Mouse (Mus musculus): ENCODE measurements around the gene Atg5. TPM values are rescaled to one million over a fixed set of nuclear protein-coding genes. Genes with fewer than 3 reads are reported as not detected.

Gene Atg5
- polyA plus RNA-seq, 1 experiment from 2014 or later = 16.8 TPM

DNA sequence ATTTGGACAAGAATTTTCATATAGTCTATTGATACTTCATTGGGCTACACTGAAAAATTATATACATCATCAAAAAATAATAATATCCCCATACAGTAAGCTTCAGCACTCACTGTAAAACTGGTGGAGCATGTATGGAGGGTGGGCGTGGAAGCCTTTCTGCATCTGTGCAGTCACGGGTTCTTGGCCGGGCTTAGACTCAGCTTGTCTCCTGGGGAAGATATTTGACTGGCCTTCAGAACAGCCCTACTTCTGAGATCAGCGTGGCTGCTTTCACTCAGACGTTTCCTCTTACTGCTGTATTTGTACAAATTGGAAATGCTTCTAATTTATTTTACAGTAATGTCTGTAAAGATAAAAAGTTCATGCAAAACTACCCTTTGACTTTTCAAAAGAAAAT, 71.2 kb downstream of the Atg5 start:
- Histone ChIP-seq H3K27me3 (ENCODE audit: control insufficient read depth, insufficient read depth, low read depth, low read length) (no peaks in the 10 kb centered on the region), H3K4me3 (ENCODE audit: low read depth, low read length) (no peak overlapping the region), H3K9ac (ENCODE audit: low read depth, low read length) (no peak overlapping the region), H3K4me2 (ENCODE audit: low read depth, low read length) (no peak overlapping the region), H3K27ac (ENCODE audit: low read length) (no peak overlapping the region), H3K36me3 (ENCODE audit: control insufficient read depth, insufficient read depth) (no peaks in the 10 kb centered on the region; the same call in 1 of the 2 replicates), H3K9me3 (replicated peaks; ENCODE audit: control insufficient read depth, low read length) (no peaks in the 10 kb centered on the region), H3K4me1 (ENCODE audit: control insufficient read depth, low read depth, low read length) (peaks cover 15% of the 10 kb centered on the region)
- no peak for ATAC-seq (ENCODE audit: low read depth)
- WGBS (ENCODE audit: insufficient replicate concordance) = 52% methylated on average over 5 of the region's 5 CpGs

DNA sequence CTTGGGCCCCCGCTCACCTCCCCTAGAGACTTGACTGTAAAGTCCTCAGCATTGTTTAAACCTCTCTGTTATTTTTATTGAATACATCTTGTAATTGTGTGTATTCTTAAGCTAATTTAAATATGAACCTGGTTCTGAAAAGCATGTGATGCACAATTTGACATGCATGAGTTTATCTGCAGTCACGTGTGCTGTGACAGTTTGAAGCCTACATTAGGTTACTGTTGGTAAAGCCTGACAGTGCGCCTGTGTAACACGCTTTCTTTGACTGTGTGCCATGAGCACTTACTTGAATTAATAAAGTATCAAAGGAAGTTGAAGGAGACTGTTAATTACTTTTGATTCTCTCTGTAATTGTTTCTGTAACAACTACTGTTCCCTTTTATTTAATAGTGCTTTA, 72.8 kb downstream of the Atg5 start:
- no peak overlapping the region for H3K4me3 ChIP-seq (ENCODE audit: low read depth, low read length)
- peaks cover 15% of the 10 kb centered on the region for H3K4me1 ChIP-seq (ENCODE audit: control insufficient read depth, low read depth, low read length)
- no peaks in the 10 kb centered on the region; the same call in 1 of the 2 replicates for H3K36me3 ChIP-seq (ENCODE audit: control insufficient read depth, insufficient read depth)
- no peaks in the 10 kb centered on the region for H3K9me3 ChIP-seq (replicated peaks; ENCODE audit: control insufficient read depth, low read length)
- no peaks in the 10 kb centered on the region for H3K27me3 ChIP-seq (ENCODE audit: control insufficient read depth, insufficient read depth, low read depth, low read length)
- WGBS (ENCODE audit: insufficient replicate concordance) = 80% methylated on average over 4 of the region's 4 CpGs
- no peak overlapping the region for H3K9ac ChIP-seq (ENCODE audit: low read depth, low read length)
- H3K4me2 ChIP-seq (ENCODE audit: low read depth, low read length) = no peak overlapping the region
- no peak overlapping the region for H3K27ac ChIP-seq (ENCODE audit: low read length)
- ATAC-seq (ENCODE audit: low read depth) = no peak

DNA sequence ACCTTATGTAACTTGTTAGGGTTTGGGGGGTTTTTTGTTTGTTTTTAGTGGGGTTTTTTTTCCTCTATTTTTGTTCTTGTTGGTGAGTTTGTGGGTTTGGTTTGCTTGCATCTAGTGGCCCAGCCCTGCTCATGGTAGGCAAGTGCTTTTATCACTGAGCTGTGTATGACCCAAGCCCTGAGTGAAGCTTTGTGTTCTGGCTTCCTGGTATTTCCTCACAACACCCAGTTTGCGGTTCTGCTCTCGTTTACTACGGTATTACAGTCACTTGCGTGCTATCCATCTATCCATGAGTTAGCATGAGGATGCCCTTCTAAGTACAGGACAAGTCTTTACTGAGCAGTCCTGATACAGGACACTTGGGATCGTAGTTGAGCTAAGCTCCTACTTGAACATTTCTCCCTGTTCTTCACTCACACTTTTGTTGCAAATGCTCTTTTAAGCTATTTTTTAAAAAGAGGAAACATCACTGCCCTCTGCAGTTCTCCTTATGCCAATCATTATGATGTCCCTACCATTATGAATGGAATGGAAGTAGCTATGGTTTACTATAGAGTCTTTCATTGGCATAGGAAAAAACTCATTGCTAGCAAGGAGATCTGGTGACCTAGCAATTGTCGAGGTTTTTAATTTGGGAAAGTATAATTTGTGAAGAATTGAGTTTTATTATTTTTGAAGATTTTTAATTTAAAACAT, 73.8 kb downstream of the Atg5 start:
- no peak for ATAC-seq (ENCODE audit: low read depth)
- no peak overlapping the region for H3K4me3 ChIP-seq (ENCODE audit: low read depth, low read length)
- no peak overlapping the region for H3K4me2 ChIP-seq (ENCODE audit: low read depth, low read length)
- WGBS (ENCODE audit: insufficient replicate concordance) = 44% methylated on average over 6 of the region's 6 CpGs
- no peaks in the 10 kb centered on the region for H3K27me3 ChIP-seq (ENCODE audit: control insufficient read depth, insufficient read depth, low read depth, low read length)
- H3K9me3 ChIP-seq (replicated peaks; ENCODE audit: control insufficient read depth, low read length) = no peaks in the 10 kb centered on the region
- no peak overlapping the region for H3K9ac ChIP-seq (ENCODE audit: low read depth, low read length)
- H3K4me1 ChIP-seq (ENCODE audit: control insufficient read depth, low read depth, low read length) = peaks cover 6% of the 10 kb centered on the region
- H3K27ac ChIP-seq (ENCODE audit: low read length) = no peak overlapping the region
- no peaks in the 10 kb centered on the region for H3K36me3 ChIP-seq (ENCODE audit: control insufficient read depth, insufficient read depth)

DNA sequence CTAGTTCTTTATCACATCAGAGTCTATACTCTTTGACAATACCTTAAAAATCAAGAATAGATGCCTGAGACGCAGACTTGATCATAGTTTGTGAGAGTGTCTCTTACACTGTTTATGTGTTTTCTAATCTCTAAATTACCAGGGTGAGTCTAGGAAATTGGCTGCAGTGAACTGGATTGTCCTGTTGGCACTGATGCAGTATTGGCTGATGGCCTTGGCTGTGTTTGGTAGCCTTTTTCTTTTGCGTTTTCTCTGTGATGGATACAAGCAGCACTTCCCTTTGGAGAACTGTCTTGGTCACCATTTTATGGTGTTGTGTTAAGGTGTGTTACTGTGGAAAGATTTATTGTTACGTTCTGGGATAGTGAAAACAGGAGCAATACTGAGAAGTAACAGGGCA, 75.2 kb downstream of the Atg5 start:
- no peak for ATAC-seq (ENCODE audit: low read depth)
- WGBS (ENCODE audit: insufficient replicate concordance) = 90% methylated on average over 3 of the region's 3 CpGs
- no peak overlapping the region for H3K27ac ChIP-seq (ENCODE audit: low read length)

DNA sequence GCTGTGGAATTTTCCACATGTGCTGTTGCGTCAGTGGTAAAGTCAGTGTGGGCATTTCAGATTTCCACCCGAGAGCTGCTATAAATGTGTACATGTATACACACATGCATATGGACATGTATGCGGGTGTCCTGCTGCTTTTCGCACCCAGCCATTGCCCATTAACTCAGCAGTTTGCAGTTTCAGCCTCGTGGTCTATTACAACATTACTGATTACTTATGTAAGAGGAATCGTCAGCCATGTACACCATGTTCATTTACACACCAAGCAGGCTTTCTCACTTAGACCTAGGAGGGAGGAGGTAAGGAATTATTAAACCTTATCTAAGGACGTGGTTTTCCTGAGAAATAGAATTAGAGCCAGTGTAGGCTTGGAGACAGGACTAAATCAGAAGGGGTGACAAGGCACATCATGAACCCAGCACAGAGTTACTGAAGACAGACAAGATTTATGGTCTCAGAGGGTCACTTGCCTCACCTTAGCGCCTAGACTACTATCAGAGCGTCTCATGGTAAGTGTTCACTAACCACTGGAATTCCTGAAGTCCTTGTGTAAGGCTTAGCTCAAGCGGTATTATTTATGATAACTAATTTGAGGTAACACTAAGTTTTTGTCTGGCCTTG, 79.5 kb downstream of the Atg5 start:
- Histone ChIP-seq H3K27me3 (ENCODE audit: control insufficient read depth, insufficient read depth, low read depth, low read length) (no peaks in the 10 kb centered on the region), H3K4me1 (ENCODE audit: control insufficient read depth, low read depth, low read length) (no peaks in the 10 kb centered on the region), H3K4me3 (ENCODE audit: low read depth, low read length) (no peak overlapping the region), H3K27ac (ENCODE audit: low read length) (no peak overlapping the region), H3K9me3 (replicated peaks; ENCODE audit: control insufficient read depth, low read length) (no peaks in the 10 kb centered on the region), H3K9ac (ENCODE audit: low read depth, low read length) (no peak overlapping the region), H3K4me2 (ENCODE audit: low read depth, low read length) (no peak overlapping the region), H3K36me3 (ENCODE audit: control insufficient read depth, insufficient read depth) (no peaks in the 10 kb centered on the region; the same call in 1 of the 2 replicates)
- ATAC-seq (ENCODE audit: low read depth) = no peak
- 74% methylated on average over 10 of the region's 10 CpGs for WGBS (ENCODE audit: insufficient replicate concordance)

More for the DNA sequence above, 75.2 kb downstream of the Atg5 start:
- Histone ChIP-seq H3K4me2 (ENCODE audit: low read depth, low read length) (no peak overlapping the region), H3K4me1 (ENCODE audit: control insufficient read depth, low read depth, low read length) (no peaks in the 10 kb centered on the region; the same call in 1 of the 2 replicates), H3K36me3 (ENCODE audit: control insufficient read depth, insufficient read depth) (no peaks in the 10 kb centered on the region), H3K9ac (ENCODE audit: low read depth, low read length) (no peak overlapping the region), H3K9me3 (replicated peaks; ENCODE audit: control insufficient read depth, low read length) (no peaks in the 10 kb centered on the region), H3K4me3 (ENCODE audit: low read depth, low read length) (no peak overlapping the region), H3K27me3 (ENCODE audit: control insufficient read depth, insufficient read depth, low read depth, low read length) (no peaks in the 10 kb centered on the region)

DNA sequence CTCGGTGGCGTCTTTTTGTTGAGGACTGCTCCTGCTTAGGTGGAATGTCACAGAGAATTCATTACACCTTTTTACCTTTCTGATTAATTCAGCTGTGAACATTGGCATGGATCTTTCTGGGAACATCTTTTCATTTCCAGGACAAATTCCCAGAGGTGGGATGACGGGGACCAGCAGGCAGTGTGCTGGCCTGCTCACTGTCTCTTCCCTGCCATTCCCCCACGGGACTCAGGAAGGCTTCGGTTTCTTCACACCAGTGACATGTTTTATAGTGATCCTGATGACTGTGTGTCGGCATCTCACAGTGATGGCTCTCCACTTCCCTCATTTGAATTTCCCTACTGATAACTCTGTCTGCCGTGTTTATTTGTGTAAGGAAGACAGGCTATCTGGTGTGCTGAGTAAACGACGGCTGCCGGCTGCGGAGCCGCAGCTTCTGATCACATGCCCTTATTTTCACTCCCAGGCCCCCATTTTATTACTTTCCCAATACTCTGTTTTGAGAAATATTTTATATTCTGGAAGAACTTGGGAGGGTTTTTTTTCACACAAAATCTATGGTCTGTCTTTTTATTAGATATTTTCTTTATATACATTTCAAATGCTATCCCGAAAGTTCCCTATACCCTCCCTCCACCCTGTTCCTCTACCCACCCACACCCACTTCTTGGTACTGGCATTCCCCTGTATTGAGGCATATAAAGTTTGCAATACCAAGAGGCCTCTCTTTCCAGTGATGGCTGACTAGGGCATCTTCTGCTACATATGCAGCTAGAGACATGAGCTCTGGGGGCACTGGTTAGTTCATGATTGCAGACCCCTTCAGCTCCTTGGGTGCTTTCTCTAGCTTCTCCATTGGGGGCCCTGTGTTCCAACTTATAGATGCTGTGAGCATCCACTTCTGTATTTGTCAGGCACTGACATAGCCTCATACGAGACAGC, 80.6 kb downstream of the Atg5 start:
- WGBS (ENCODE audit: insufficient replicate concordance) = 75% methylated on average over 14 of the region's 14 CpGs
- Histone ChIP-seq H3K4me1 (ENCODE audit: control insufficient read depth, low read depth, low read length) (no peaks in the 10 kb centered on the region), H3K36me3 (ENCODE audit: control insufficient read depth, insufficient read depth) (no peaks in the 10 kb centered on the region; the same call in 1 of the 2 replicates), H3K9me3 (replicated peaks; ENCODE audit: control insufficient read depth, low read length) (no peaks in the 10 kb centered on the region), H3K27me3 (ENCODE audit: control insufficient read depth, insufficient read depth, low read depth, low read length) (no peaks in the 10 kb centered on the region), H3K27ac (ENCODE audit: low read length) (no peak overlapping the region), H3K4me3 (ENCODE audit: low read depth, low read length) (no peak overlapping the region), H3K4me2 (ENCODE audit: low read depth, low read length) (no peak overlapping the region), H3K9ac (ENCODE audit: low read depth, low read length) (no peak overlapping the region)
- ATAC-seq (ENCODE audit: low read depth) = no peak

DNA sequence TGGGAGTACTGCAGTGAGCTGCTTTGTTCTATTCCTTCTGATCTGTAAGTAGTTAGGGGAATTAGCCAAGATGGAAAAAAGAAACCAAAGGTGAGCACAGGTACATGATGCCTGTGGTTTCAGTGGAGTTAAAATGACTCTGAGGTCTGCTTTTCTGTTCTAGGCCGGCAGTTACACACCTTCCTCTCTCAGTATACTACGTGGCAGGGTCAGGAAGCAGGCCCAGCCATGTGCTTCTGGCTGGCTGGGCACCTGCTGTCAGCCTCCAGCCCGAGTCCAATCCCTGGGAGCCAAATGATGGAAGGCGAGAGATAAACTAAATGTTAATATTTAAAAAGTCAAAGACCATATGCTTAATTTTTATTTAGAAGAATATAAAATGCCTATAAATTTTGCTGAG, 85.3 kb downstream of the Atg5 start:
- 50% methylated on average over 4 of the region's 4 CpGs for WGBS (ENCODE audit: insufficient replicate concordance)
- H3K4me3 ChIP-seq (ENCODE audit: low read depth, low read length) = no peak overlapping the region
- no peaks in the 10 kb centered on the region for H3K9me3 ChIP-seq (replicated peaks; ENCODE audit: control insufficient read depth, low read length)
- no peak for ATAC-seq (ENCODE audit: low read depth)
- H3K9ac ChIP-seq (ENCODE audit: low read depth, low read length) = no peak overlapping the region
- no peak overlapping the region for H3K27ac ChIP-seq (ENCODE audit: low read length)
- no peaks in the 10 kb centered on the region; the same call in 1 of the 2 replicates for H3K36me3 ChIP-seq (ENCODE audit: control insufficient read depth, insufficient read depth)
- no peak overlapping the region for H3K4me2 ChIP-seq (ENCODE audit: low read depth, low read length)
- H3K27me3 ChIP-seq (ENCODE audit: control insufficient read depth, insufficient read depth, low read depth, low read length) = no peaks in the 10 kb centered on the region
- H3K4me1 ChIP-seq (ENCODE audit: control insufficient read depth, low read depth, low read length) = peaks cover 5% of the 10 kb centered on the region

DNA sequence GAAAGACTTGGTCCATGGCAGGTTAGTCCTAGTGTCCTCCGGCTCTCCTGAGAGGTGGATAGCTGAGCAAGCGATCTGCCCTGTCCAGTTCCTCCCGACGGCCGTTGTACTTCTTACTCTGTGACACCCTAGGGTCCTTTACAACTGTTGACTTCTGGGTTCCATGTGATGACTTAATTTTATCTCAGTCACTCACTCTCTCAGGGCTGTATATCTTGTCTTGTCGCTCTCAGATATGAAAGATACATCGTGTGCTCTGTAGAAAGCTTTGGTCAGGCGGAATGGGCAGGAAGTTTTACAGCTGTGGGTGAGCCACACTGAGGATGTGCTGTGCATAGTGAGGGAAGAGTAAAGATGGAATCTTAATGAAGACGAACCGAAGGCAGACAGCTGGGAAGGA, 86.2 kb downstream of the Atg5 start:
- H3K27ac ChIP-seq (ENCODE audit: low read length) = no peak overlapping the region; the same call in 1 of the 2 replicates
- peaks cover 5% of the 10 kb centered on the region for H3K4me1 ChIP-seq (ENCODE audit: control insufficient read depth, low read depth, low read length)

More for the DNA sequence above, 86.2 kb downstream of the Atg5 start:
- Histone ChIP-seq H3K9me3 (replicated peaks; ENCODE audit: control insufficient read depth, low read length) (no peaks in the 10 kb centered on the region), H3K4me2 (ENCODE audit: low read depth, low read length) (peak overlapping the region; percentile 0; the same call in 1 of the 2 replicates), H3K36me3 (ENCODE audit: control insufficient read depth, insufficient read depth) (no peaks in the 10 kb centered on the region), H3K9ac (ENCODE audit: low read depth, low read length) (no peak overlapping the region), H3K4me3 (ENCODE audit: low read depth, low read length) (no peak overlapping the region), H3K27me3 (ENCODE audit: control insufficient read depth, insufficient read depth, low read depth, low read length) (no peaks in the 10 kb centered on the region)
- ATAC-seq (ENCODE audit: low read depth) = peak; percentile 81
- WGBS (ENCODE audit: insufficient replicate concordance) = 31% methylated on average over 10 of the region's 10 CpGs

All from liver, embryonic 16.5 days (tissue).